Mouse (Mus musculus) layer of hippocampus, adult 8-10 months (tissue): ENCODE measurements around the gene G6pdx. TPM values are rescaled to one million over a fixed set of nuclear protein-coding genes. Genes with fewer than 3 reads are reported as not detected.

ENCODE experiments used
- DNase-seq, 2 experiments: peaks; one replicate each; pipeline ENCODE4 v3.0.0; 2022; ENCODE audit warnings: low spot score in 2 of 2
- total RNA-seq, 4 experiments: library from RNA; stranded (reverse); gene quantifications; 2 replicates each; pipeline ENCODE4 v1.2.4; 2022

The G6pdx gene
- 10 to 100 TPM; 28.2 to 36.7 (median 30.9) TPM for total RNA-seq

- DNase-seq = peak; percentile 80
These were observed at the start of gene G6pdx for GRCm38 (mm10) chrX:74428826-74429276. Gene G6pdx (minus strand): TSS chrX:74429194.

- no peak for DNase-seq
These were observed 23.8 kb upstream of the G6pdx start for GRCm38 (mm10) chrX:74452773-74453172.

- no peak for DNase-seq
These were observed 22.3 kb upstream of the G6pdx start for GRCm38 (mm10) chrX:74451157-74451912.

- peak; percentile 58 to 70 for DNase-seq
These were observed 362 bp upstream of the G6pdx start for GRCm38 (mm10) chrX:74429290-74429821.

GRCm38 (mm10) chrX:74428146-74428825 lies 708 bp downstream of the G6pdx start:
- DNase-seq = no peak

- no peak for DNase-seq
These were observed 1.9 kb downstream of the G6pdx start for GRCm38 (mm10) chrX:74427116-74427515.

GRCm38 (mm10) chrX:74426256-74426655 lies 2.7 kb downstream of the G6pdx start:
- no peak for DNase-seq

GRCm38 (mm10) chrX:74425195-74425594 lies 3.8 kb downstream of the G6pdx start:
- no peak for DNase-seq

GRCm38 (mm10) chrX:74424443-74424842 lies 4.6 kb downstream of the G6pdx start:
- no peak for DNase-seq

- peak; percentile 58 to 63 for DNase-seq
These were observed 15.6 kb downstream of the G6pdx start for GRCm38 (mm10) chrX:74413377-74413776.

- no peak for DNase-seq
These were observed 20.7 kb downstream of the G6pdx start for GRCm38 (mm10) chrX:74408340-74408739.

- DNase-seq = no peak
These were observed 28.9 kb downstream of the G6pdx start for GRCm38 (mm10) chrX:74400136-74400535.

GRCm38 (mm10) chrX:74392535-74393443 lies 36.2 kb downstream of the G6pdx start, which contains the start of the genes Fam3a and Ikbkg:
Gene Fam3a (minus strand): TSS chrX:74393272.
Gene Ikbkg (plus strand): TSS chrX:74393290.
- DNase-seq = peak; percentile 63 to 81

- no peak for DNase-seq
These were observed 40.8 kb downstream of the G6pdx start for GRCm38 (mm10) chrX:74388153-74388552.

- DNase-seq = no peak
These were observed 44.5 kb downstream of the G6pdx start for GRCm38 (mm10) chrX:74384451-74384850.

GRCm38 (mm10) chrX:74372888-74373549 lies 56.0 kb downstream of the G6pdx start, which contains the start of the genes Ubl4a and Slc10a3:
Gene Ubl4a (minus strand): TSS chrX:74373218.
Gene Slc10a3 (minus strand): TSS chrX:74373349.
- peak; percentile 69 to 82 for DNase-seq

- peak in 1 of 2 experiments; percentile 39 for DNase-seq
These were observed 60.6 kb downstream of the G6pdx start for GRCm38 (mm10) chrX:74368209-74368909.

GRCm38 (mm10) chrX:74367512-74367911 lies 61.5 kb downstream of the G6pdx start:
- DNase-seq = no peak
